Mouse (Mus musculus): ENCODE results near the gene Bcl2l14. TPM values are rescaled to one million over a fixed set of nuclear protein-coding genes. Genes with fewer than 3 reads are reported as not detected.

Gene Bcl2l14
- polyA plus RNA-seq, 1 experiment from 2014 or later, result 0.09 TPM

GRCm38 (mm10) chr6:134454093-134454492 lies 58.0 kb downstream of the Bcl2l14 start:
- WGBS, result 100% methylated on average over 1 of the region's 1 CpGs
- Histone ChIP-seq H3K27ac (no peak overlapping the region), H3K36me3 (peaks cover 79% of the 10 kb centered on the region), H3K27me3 (replicated peaks) (no peaks in the 10 kb centered on the region), H3K4me2 (replicated peaks) (no peak overlapping the region), H3K9me3 (no peaks in the 10 kb centered on the region), H3K4me3 (no peak overlapping the region), H3K4me1 (peaks cover 4% of the 10 kb centered on the region; the same call in 1 of the 2 replicates), H3K9ac (no peak overlapping the region)
- ATAC-seq (ENCODE audit: low FRiP score, low read depth), result no peak

- no peak overlapping the region for H3K27ac ChIP-seq
- no peaks in the 10 kb centered on the region for H3K27me3 ChIP-seq (replicated peaks)
- 85% methylated on average over 1 of the region's 1 CpGs for WGBS
- H3K9ac ChIP-seq, result no peak overlapping the region
- H3K4me2 ChIP-seq (replicated peaks), result no peak overlapping the region
- H3K4me3 ChIP-seq, result no peak overlapping the region
- H3K9me3 ChIP-seq, result no peaks in the 10 kb centered on the region
- H3K4me1 ChIP-seq, result no peaks in the 10 kb centered on the region
- peaks cover 79% of the 10 kb centered on the region for H3K36me3 ChIP-seq
- no peak for ATAC-seq (ENCODE audit: low FRiP score, low read depth)
Observed at GRCm38 (mm10) chr6:134458376-134458775, 62.3 kb downstream of the Bcl2l14 start.

GRCm38 (mm10) chr6:134461175-134461574 lies 65.1 kb downstream of the Bcl2l14 start:
- ATAC-seq (ENCODE audit: low FRiP score, low read depth), result no peak
- H3K36me3 ChIP-seq, result peaks cover 67% of the 10 kb centered on the region
- 90% methylated on average over 6 of the region's 6 CpGs for WGBS

GRCm38 (mm10) chr6:134466671-134467229 lies 70.6 kb downstream of the Bcl2l14 start:
- peaks cover 50% of the 10 kb centered on the region for H3K36me3 ChIP-seq
- H3K9me3 ChIP-seq, result no peaks in the 10 kb centered on the region
- H3K9ac ChIP-seq, result no peak overlapping the region
- WGBS, result 84% methylated on average over 10 of the region's 10 CpGs
- H3K4me3 ChIP-seq, result no peak overlapping the region
- no peaks in the 10 kb centered on the region for H3K4me1 ChIP-seq
- ATAC-seq (ENCODE audit: low FRiP score, low read depth), result no peak
- H3K27me3 ChIP-seq (replicated peaks), result no peaks in the 10 kb centered on the region
- no peak overlapping the region for H3K27ac ChIP-seq
- no peak overlapping the region for H3K4me2 ChIP-seq (replicated peaks)

More at GRCm38 (mm10) chr6:134461175-134461574, 65.1 kb downstream of the Bcl2l14 start:
- H3K9me3 ChIP-seq, result no peaks in the 10 kb centered on the region
- no peaks in the 10 kb centered on the region for H3K27me3 ChIP-seq (replicated peaks)
- H3K4me1 ChIP-seq, result no peaks in the 10 kb centered on the region
- H3K4me2 ChIP-seq (replicated peaks), result no peak overlapping the region
- no peak overlapping the region for H3K9ac ChIP-seq
- H3K4me3 ChIP-seq, result no peak overlapping the region
- no peak overlapping the region for H3K27ac ChIP-seq

GRCm38 (mm10) chr6:134469297-134469696 lies 73.2 kb downstream of the Bcl2l14 start:
- Histone ChIP-seq H3K4me1 (no peaks in the 10 kb centered on the region), H3K9ac (no peak overlapping the region), H3K9me3 (no peaks in the 10 kb centered on the region), H3K4me2 (replicated peaks) (no peak overlapping the region), H3K27me3 (replicated peaks) (no peaks in the 10 kb centered on the region), H3K27ac (no peak overlapping the region), H3K36me3 (peaks cover 36% of the 10 kb centered on the region), H3K4me3 (no peak overlapping the region)
- WGBS, result 93% methylated on average over 2 of the region's 2 CpGs
- no peak for ATAC-seq (ENCODE audit: low FRiP score, low read depth)

GRCm38 (mm10) chr6:134470857-134471256 lies 74.7 kb downstream of the Bcl2l14 start:
- Histone ChIP-seq H3K4me1 (no peaks in the 10 kb centered on the region), H3K4me3 (no peak overlapping the region), H3K36me3 (peaks cover 34% of the 10 kb centered on the region), H3K27ac (no peak overlapping the region), H3K4me2 (replicated peaks) (no peak overlapping the region), H3K9me3 (no peaks in the 10 kb centered on the region), H3K9ac (no peak overlapping the region), H3K27me3 (replicated peaks) (no peaks in the 10 kb centered on the region)
- WGBS, result 95% methylated on average over 14 of the region's 14 CpGs
- ATAC-seq (ENCODE audit: low FRiP score, low read depth), result no peak

- no peak for ATAC-seq (ENCODE audit: low FRiP score, low read depth)
- no peaks in the 10 kb centered on the region for H3K27me3 ChIP-seq (replicated peaks)
- H3K9me3 ChIP-seq, result no peaks in the 10 kb centered on the region
- H3K4me3 ChIP-seq, result no peak overlapping the region
- no peak overlapping the region for H3K9ac ChIP-seq
- H3K4me2 ChIP-seq (replicated peaks), result no peak overlapping the region
- H3K27ac ChIP-seq, result no peak overlapping the region
- peaks cover 32% of the 10 kb centered on the region for H3K36me3 ChIP-seq
- no peaks in the 10 kb centered on the region for H3K4me1 ChIP-seq
- WGBS, result 86% methylated on average over 7 of the region's 7 CpGs
Observed at GRCm38 (mm10) chr6:134473143-134473561, 77.0 kb downstream of the Bcl2l14 start.

- peaks cover 48% of the 10 kb centered on the region for H3K36me3 ChIP-seq
- H3K4me2 ChIP-seq (replicated peaks), result no peak overlapping the region
- no peak for ATAC-seq (ENCODE audit: low FRiP score, low read depth)
- H3K9ac ChIP-seq, result no peak overlapping the region
- H3K4me1 ChIP-seq, result no peaks in the 10 kb centered on the region
- 96% methylated on average over 10 of the region's 10 CpGs for WGBS
- H3K27ac ChIP-seq, result no peak overlapping the region
- H3K27me3 ChIP-seq (replicated peaks), result no peaks in the 10 kb centered on the region
- no peak overlapping the region for H3K4me3 ChIP-seq
- no peaks in the 10 kb centered on the region for H3K9me3 ChIP-seq
Observed at GRCm38 (mm10) chr6:134479481-134479880, 83.4 kb downstream of the Bcl2l14 start.

GRCm38 (mm10) chr6:134486318-134486717 lies 90.2 kb downstream of the Bcl2l14 start:
- H3K27me3 ChIP-seq (replicated peaks), result no peaks in the 10 kb centered on the region
- no peak for ATAC-seq (ENCODE audit: low FRiP score, low read depth)
- H3K9me3 ChIP-seq, result no peaks in the 10 kb centered on the region
- no peak overlapping the region for H3K4me2 ChIP-seq (replicated peaks)
- H3K9ac ChIP-seq, result no peak overlapping the region
- no peaks in the 10 kb centered on the region for H3K4me1 ChIP-seq
- WGBS, result 94% methylated on average over 9 of the region's 9 CpGs
- no peak overlapping the region for H3K4me3 ChIP-seq
- no peak overlapping the region for H3K27ac ChIP-seq
- peaks cover 29% of the 10 kb centered on the region for H3K36me3 ChIP-seq

Other genes starting within 250 kb of the Bcl2l14 start
- 29.0 and 29.7 TPM in 2 replicates for gene Lrp6, start 170.6 kb downstream of the Bcl2l14 start, polyA plus RNA-seq (2016; fragmentation: Nextera tagmentation; extraction: Ambion mirVana)
- gene Mansc1, start 236.2 kb downstream of the Bcl2l14 start, polyA plus RNA-seq (2016; fragmentation: Nextera tagmentation; extraction: Ambion mirVana), result 1.2 TPM in 2 replicates
- gene Borcs5, start 243.2 kb downstream of the Bcl2l14 start, polyA plus RNA-seq (2016; fragmentation: Nextera tagmentation; extraction: Ambion mirVana), result 38.6 and 44.8 TPM in 2 replicates